Mouse (Mus musculus) C2C12 (cell line): ENCODE results near the gene Rps12. TPM values are rescaled to one million over a fixed set of nuclear protein-coding genes. Genes with fewer than 3 reads are reported as not detected.

Experiments
- H3K27me3 ChIP-seq: one replicate; pipeline ENCODE4 v1.6.1; 2011; ENCODE audit not compliant: control insufficient read depth, insufficient read depth, insufficient read length
- H3K36me3 ChIP-seq: one replicate; pipeline ENCODE4 v1.6.1; 2011; ENCODE audit not compliant: control insufficient read depth, insufficient read depth
- H3K4me3 ChIP-seq: one replicate; pipeline ENCODE4 v1.5.1; 2011; ENCODE audit warnings: mild to moderate bottlenecking, control low read depth; ENCODE audit not compliant: poor library complexity, insufficient read depth, severe bottlenecking
- H3K79me2 ChIP-seq: one replicate; pipeline ENCODE4 v1.6.1; 2011; ENCODE audit not compliant: control insufficient read depth, insufficient read depth
- H3K79me3 ChIP-seq: one replicate; pipeline ENCODE4 v1.6.1; 2011; ENCODE audit warnings: low read depth, control low read depth
- H3ac ChIP-seq: one replicate; pipeline ENCODE3; 2011; ENCODE audit warnings: low read depth; ENCODE audit not compliant: control insufficient read depth, insufficient read length
- CEBPB ChIP-seq: IDR thresholded peaks from one replicate; pipeline ENCODE4 v1.6.1; 2011; ENCODE audit warnings: low read depth, mild to moderate bottlenecking, control low read depth, moderate library complexity
- CTCF ChIP-seq: IDR thresholded peaks from one replicate; pipeline ENCODE4 v1.5.1; 2011; ENCODE audit not compliant: control insufficient read depth, insufficient read depth, insufficient read length
- FOSL1 ChIP-seq: IDR thresholded peaks from one replicate; pipeline ENCODE4 v1.8.0; 2011; ENCODE audit warnings: mild to moderate bottlenecking, low read length; ENCODE audit not compliant: poor library complexity, insufficient read depth, severe bottlenecking
- MAX ChIP-seq: IDR thresholded peaks from one replicate; pipeline ENCODE4 v1.6.1; 2011; ENCODE audit warnings: mild to moderate bottlenecking, control low read depth
- MYOD1 ChIP-seq: IDR thresholded peaks from one replicate; pipeline ENCODE4 v1.6.1; 2011; ENCODE audit warnings: low read depth; ENCODE audit not compliant: control insufficient read depth, insufficient read length
- MYOG ChIP-seq: IDR thresholded peaks from one replicate; pipeline ENCODE4 v1.6.1; 2011; ENCODE audit not compliant: control insufficient read depth, insufficient read length; ENCODE audit errors: extremely low read depth
- USF1 ChIP-seq: IDR thresholded peaks from one replicate; pipeline ENCODE4 v1.6.1; 2011; ENCODE audit warnings: low read depth, mild to moderate bottlenecking, control low read depth, moderate library complexity
- polyA plus RNA-seq: library from polyadenylated mRNA; unstranded; fragments of >200 nt; fragmentation: generic; extraction: Trizol; gene quantifications from one replicate; pipeline ENCODE4 v1.2.1, GENCODE M21; 2012; ENCODE audit warnings: missing spikeins

Gene Rps12
- polyA plus RNA-seq, 1 experiment = 6,760 TPM

DNA sequence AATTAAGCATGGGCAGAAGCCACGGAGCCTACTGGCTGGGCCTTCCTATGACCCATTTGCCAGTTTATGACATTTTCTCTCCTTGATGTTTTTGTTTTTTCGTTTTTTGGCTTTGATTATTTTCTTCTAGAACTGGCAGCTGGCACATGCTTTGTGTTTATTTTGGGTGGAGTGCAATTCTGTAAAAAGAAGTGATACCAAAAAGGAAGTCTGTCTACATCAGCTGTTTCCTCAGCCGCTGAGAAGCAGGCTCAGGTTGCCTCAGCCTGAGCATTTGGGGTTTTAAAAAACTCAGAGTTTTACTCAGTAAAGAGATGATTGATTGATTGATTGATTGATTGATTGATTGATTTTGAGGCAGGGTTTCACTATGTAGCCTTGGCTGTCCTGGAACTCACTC lies 15.8 kb upstream of the Rps12 start:
- TF ChIP-seq MYOD1 = no peak
- no peak for TF ChIP-seq FOSL1
- TF ChIP-seq CTCF = no peak
- no peak for TF ChIP-seq CEBPB
- TF ChIP-seq MYOG = no peak
- TF ChIP-seq USF1 = no peak
- no peak for TF ChIP-seq MAX
- Histone ChIP-seq H3K79me2 (no peaks in the 10 kb centered on the region), H3K4me3 (no peak overlapping the region), H3K79me3 (no peaks in the 10 kb centered on the region), H3ac (no peak overlapping the region), H3K27me3 (no peaks in the 10 kb centered on the region), H3K36me3 (peaks cover 38% of the 10 kb centered on the region)

GRCm38 (mm10) chr10:23799933-23800332 lies 12.9 kb upstream of the Rps12 start:
- Histone ChIP-seq H3K79me2 (no peaks in the 10 kb centered on the region), H3ac (no peak overlapping the region), H3K36me3 (peaks cover 26% of the 10 kb centered on the region), H3K4me3 (no peak overlapping the region), H3K79me3 (no peaks in the 10 kb centered on the region), H3K27me3 (no peaks in the 10 kb centered on the region)
- no peak for TF ChIP-seq MAX
- TF ChIP-seq CEBPB = no peak
- no peak for TF ChIP-seq USF1
- no peak for TF ChIP-seq CTCF
- no peak for TF ChIP-seq MYOD1
- no peak for TF ChIP-seq MYOG
- no peak for TF ChIP-seq FOSL1

DNA sequence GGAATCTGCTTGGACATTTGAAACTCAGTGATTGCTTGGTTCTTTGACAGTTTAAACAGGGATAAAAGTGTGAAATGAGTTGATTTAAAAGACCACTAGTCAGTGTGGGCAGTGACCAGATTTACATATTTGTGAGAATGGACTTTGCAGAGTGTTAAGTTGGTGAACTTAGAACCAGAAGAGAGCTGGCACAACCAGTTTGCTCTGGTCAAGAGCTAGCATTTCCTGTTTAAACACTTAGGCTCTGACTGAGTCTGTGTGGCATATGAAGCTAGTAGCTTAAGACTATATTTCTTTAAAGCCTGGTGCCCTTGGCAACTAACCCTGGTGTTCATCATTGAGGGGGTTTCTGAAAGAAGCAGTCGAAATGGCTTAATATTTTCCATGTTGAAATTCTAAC lies 11.1 kb upstream of the Rps12 start:
- TF ChIP-seq MYOG (no peak), MAX (no peak), CEBPB (no peak), USF1 (no peak), FOSL1 (no peak), CTCF (no peak), MYOD1 (no peak)
- H3K36me3 ChIP-seq = peaks cover 14% of the 10 kb centered on the region
- no peaks in the 10 kb centered on the region for H3K27me3 ChIP-seq
- no peaks in the 10 kb centered on the region for H3K79me2 ChIP-seq
- no peak overlapping the region for H3K4me3 ChIP-seq
- H3K79me3 ChIP-seq = no peaks in the 10 kb centered on the region
- H3ac ChIP-seq = no peak overlapping the region

DNA sequence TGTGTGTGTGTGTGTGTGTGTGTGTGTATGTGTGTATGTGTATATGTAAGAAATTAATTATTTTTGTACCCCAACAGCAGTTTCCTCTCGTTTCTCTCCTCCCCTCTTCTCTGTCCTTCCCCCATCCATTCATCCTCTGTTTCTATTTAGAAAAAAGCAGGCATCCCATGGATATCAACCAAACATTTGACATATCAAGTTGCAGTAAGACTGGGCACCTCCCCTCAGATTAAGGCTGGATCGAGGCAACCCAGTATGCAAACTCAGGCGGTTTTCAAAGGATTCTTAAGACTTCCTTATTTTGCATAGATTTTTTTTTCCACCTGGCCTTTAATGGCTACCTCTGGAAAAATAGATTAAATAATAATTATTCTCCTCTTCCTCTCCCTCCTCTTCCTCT lies 10.5 kb upstream of the Rps12 start:
- Histone ChIP-seq H3K36me3 (peaks cover 10% of the 10 kb centered on the region), H3K79me2 (no peaks in the 10 kb centered on the region), H3K27me3 (no peaks in the 10 kb centered on the region), H3K79me3 (no peaks in the 10 kb centered on the region), H3ac (no peak overlapping the region), H3K4me3 (no peak overlapping the region)
- TF ChIP-seq MYOD1 = no peak

- Histone ChIP-seq H3K36me3 (peaks cover 2% of the 10 kb centered on the region), H3K27me3 (no peaks in the 10 kb centered on the region), H3K79me3 (no peaks in the 10 kb centered on the region), H3K4me3 (peak within 1 kb of the TSS; percentile 48), H3ac (peak within 1 kb of the TSS; percentile 69), H3K79me2 (no peaks in the 10 kb centered on the region)
- TF ChIP-seq MAX = no peak
- no peak for TF ChIP-seq CEBPB
- no peak for TF ChIP-seq MYOG
- TF ChIP-seq USF1 = no peak
- no peak for TF ChIP-seq CTCF
- TF ChIP-seq FOSL1 = no peak
- TF ChIP-seq MYOD1 = no peak
Measured at GRCm38 (mm10) chr10:23796551-23797503, 9.8 kb upstream of the Rps12 start, which contains the start of gene Slc18b1. Gene Slc18b1, plus strand, starts transcription at chr10:23796986.
